Mouse (Mus musculus): Measurements from ENCODE around the gene Auts2.

DNA sequence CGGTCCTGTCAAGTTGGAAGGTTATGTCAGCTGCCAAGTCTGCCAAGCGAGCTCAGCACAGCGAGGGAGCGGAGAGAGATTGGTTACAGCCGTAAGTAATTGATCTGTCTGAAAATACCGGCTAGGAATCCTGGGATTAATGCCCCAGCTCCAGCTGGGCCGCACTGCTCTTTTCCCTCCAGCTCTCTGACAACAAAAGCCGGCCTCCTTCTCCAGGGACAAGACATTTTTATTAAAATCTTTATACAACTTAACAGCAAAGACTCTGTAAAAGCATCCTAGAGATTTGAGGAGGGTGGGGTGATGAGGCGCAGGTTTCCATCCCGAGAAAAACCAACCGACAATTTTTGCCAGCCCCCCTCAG, 468.8 kb downstream of the Auts2 start:
- TF ChIP-seq CTCF (IDR thresholded peaks at IDR 0.05; ENCODE audit: low read depth, low read length), result no peak
- TF ChIP-seq POLR2A (IDR thresholded peaks at IDR 0.05; ENCODE audit: borderline replicate concordance, low read depth, low read length), result no peak

Measured in bone marrow macrophage, adult 2 months (primary cell).